Mouse (Mus musculus): ENCODE measurements around the gene Hpn.

Hpn gene

GRCm38 (mm10) chr7:31115182-31115581 is at the start of gene Hpn:
Hpn (minus strand) TSS chr7:31115290.
- in situ Hi-C loops (cut with MboI; ENCODE audit: low pct_unique_long_range_greater_than_20kb in 1 of 2, low sequenced_read_pairs in 2 of 2, unreplicated experiment in 1 of 2) = no loop called here

DNA sequence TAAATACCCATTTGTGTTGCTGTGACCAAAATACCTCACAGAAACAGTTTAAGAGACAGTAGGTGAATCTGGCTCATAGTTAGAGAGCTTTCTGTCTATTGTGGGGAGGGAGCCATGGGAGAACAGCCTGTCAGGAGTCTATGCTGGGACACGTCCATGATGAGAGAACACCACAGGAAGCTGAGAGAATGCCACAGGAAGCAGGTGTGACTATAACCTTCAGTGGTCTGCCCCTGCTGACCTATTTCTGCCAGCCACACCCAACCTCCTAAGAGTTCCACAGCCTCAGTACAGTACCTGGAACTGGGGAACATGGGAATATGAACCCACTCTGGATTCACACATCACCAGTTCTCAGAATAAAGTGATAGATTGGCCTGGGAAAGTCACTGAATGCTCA is 49.7 kb upstream of the Hpn start:
- in situ Hi-C loops (cut with MboI; ENCODE audit: low pct_unique_long_range_greater_than_20kb in 1 of 2, low sequenced_read_pairs in 2 of 2, unreplicated experiment in 1 of 2) = no loop called here

- in situ Hi-C loops (cut with MboI; ENCODE audit: low pct_unique_long_range_greater_than_20kb in 1 of 2, low sequenced_read_pairs in 2 of 2, unreplicated experiment in 1 of 2) = no loop called here
Measured at GRCm38 (mm10) chr7:31163666-31164577, 48.8 kb upstream of the Hpn start.

- in situ Hi-C loops (cut with MboI; ENCODE audit: low pct_unique_long_range_greater_than_20kb in 1 of 2, low sequenced_read_pairs in 2 of 2, unreplicated experiment in 1 of 2) = no loop called here
Measured at GRCm38 (mm10) chr7:31162324-31162723, 47.2 kb upstream of the Hpn start.

DNA sequence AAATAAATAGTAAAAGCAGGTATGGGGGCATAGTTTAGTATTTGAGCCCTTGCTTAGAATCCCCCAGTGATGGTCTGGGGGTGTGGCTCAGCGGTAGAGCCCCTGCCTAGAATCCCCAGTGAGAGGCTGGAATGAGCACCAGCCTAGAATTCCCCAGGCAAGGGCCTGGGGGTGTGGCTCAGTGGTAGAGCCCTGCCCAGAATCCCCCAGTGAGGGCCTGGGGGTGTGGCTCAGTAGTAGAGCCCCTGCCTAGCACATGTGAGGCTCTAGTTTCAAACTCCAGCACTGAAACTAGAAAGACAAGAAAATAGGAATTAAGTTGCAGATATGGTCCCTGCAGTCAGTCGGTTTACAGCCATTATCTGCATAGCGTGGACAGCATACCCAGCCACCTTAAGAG is 46.7 kb upstream of the Hpn start:
- in situ Hi-C loops (cut with MboI; ENCODE audit: low pct_unique_long_range_greater_than_20kb in 1 of 2, low sequenced_read_pairs in 2 of 2, unreplicated experiment in 1 of 2) = no loop called here

DNA sequence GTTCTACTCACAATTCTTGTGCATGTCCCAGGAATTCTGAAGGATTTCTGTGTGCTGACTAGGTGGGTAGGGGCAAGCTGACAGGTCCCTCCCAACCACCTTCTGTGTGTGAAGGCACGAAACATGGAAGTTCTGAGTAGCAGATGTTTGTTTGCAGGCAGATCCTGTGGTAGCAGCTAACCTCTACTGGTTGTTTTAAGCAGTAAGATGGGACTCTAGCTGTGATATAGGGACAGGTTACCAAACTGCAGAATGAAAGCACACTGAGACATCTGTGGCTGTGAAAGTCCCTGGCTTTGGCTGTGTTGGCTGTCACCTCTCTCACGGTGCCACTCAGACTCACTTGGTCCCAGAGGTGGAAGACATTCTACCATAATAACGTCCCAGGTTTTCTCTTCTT is 46.2 kb upstream of the Hpn start:
- in situ Hi-C loops (cut with MboI; ENCODE audit: low pct_unique_long_range_greater_than_20kb in 1 of 2, low sequenced_read_pairs in 2 of 2, unreplicated experiment in 1 of 2) = no loop called here

DNA sequence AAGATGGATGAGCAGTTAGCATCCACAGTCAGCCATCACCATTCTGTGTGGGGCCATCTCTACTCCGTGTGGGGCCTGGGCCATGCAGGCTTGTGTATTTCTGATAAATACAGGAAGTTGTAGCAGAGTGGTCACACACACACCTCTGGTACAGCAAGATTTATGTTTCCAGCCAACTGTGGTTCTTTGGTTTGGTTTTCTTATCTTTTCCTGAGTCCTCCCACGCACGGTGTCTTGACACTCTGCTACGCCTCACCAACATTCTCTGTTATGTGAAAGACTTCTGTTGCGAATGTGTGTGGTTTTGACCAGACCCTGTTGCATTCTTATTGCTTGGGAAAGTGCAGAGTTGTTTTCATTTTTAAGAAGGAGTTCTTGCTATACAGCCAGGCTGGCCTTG is 45.7 kb upstream of the Hpn start:
- in situ Hi-C loops (cut with MboI; ENCODE audit: low pct_unique_long_range_greater_than_20kb in 1 of 2, low sequenced_read_pairs in 2 of 2, unreplicated experiment in 1 of 2) = no loop called here

- in situ Hi-C loops (cut with MboI; ENCODE audit: low pct_unique_long_range_greater_than_20kb in 1 of 2, low sequenced_read_pairs in 2 of 2, unreplicated experiment in 1 of 2) = no loop called here
Measured at GRCm38 (mm10) chr7:31156034-31156928, 41.2 kb upstream of the Hpn start.

- in situ Hi-C loops (cut with MboI; ENCODE audit: low pct_unique_long_range_greater_than_20kb in 1 of 2, low sequenced_read_pairs in 2 of 2, unreplicated experiment in 1 of 2) = no loop called here
Measured at GRCm38 (mm10) chr7:31155296-31156033, 40.4 kb upstream of the Hpn start, which contains the start of gene Gramd1a. Gramd1a (minus strand) TSS chr7:31155896.

DNA sequence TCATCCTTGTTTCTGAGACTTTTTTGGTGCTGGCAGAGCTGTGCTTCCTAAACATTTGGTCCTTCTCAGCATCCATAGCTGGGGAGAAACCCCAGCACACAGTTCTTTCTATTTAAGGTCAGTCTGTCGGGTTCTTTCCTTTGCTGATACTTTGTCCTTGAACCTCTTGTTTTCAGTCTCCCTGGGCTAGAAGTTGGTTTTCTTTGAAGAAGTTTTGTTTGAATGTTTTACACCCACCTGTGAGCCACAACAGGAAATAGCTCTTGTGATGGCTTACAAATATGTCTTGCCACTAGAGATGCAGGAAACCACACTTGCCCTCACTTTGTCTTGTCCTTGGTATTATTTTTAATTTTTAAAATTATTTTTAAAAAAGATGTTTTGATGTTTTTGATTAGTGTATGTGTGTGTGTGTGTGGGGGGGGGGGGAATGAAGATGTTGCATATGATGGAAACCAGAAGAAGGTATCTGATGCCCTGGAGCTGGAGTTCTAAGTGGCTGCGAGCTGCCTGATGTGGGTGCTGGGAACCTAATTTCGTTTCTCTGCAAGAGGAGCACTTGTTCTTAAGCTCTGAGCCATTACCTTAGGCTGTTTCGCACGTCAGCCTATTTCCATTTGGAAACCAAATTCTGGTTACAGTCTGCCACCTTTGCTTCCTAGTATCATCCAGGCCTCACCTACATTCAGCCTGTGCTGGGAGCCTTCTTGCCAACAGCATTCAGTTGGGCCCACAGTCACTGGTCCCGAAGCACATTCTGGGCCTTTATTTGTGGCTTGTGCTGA is 38.6 kb upstream of the Hpn start:
- in situ Hi-C loops (cut with MboI; ENCODE audit: low pct_unique_long_range_greater_than_20kb in 1 of 2, low sequenced_read_pairs in 2 of 2, unreplicated experiment in 1 of 2) = no loop called here

GRCm38 (mm10) chr7:31151301-31152241 is 36.5 kb upstream of the Hpn start:
- in situ Hi-C loops (cut with MboI; ENCODE audit: low pct_unique_long_range_greater_than_20kb in 1 of 2, low sequenced_read_pairs in 2 of 2, unreplicated experiment in 1 of 2) = no loop called here

- in situ Hi-C loops (cut with MboI; ENCODE audit: low pct_unique_long_range_greater_than_20kb in 1 of 2, low sequenced_read_pairs in 2 of 2, unreplicated experiment in 1 of 2) = no loop called here
Measured at GRCm38 (mm10) chr7:31150566-31151300, 35.6 kb upstream of the Hpn start.

DNA sequence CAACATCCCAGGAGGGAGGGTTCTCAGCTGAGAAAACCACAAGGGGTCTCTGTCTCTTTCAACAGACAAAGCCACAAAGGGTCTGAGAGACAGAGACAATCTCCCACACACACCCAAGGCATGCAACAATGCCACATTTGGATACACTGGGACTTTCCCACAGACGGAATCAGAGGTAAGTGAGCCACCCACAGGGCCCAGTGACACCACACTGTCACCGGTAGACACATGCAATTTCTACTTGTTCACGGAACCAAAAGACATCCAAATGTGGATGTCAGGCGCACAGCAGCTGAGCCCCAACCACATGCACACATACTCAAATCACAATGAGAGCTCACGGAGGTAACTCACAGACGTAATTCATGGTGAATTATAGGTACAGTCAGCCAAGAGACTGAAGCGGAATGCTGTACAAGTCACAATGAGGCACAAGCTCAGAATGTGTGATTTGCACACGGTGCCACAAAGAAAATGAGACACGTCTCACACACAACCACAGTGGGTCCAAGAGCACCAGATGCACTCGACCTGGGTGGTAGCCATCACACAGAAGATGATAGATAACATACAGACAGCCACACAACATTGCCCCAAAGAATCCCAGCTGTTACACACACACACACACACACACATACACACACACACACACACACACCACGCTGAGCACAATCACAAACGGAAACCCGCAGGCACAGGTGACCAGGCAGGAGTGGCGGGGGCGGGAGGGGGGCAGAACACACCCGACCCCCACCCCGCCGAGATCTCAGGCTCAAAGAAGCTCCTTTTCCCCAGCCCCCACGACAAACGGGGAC is 34.9 kb upstream of the Hpn start:
- in situ Hi-C loops (cut with MboI; ENCODE audit: low pct_unique_long_range_greater_than_20kb in 1 of 2, low sequenced_read_pairs in 2 of 2, unreplicated experiment in 1 of 2) = no loop called here

- in situ Hi-C loops (cut with MboI; ENCODE audit: low pct_unique_long_range_greater_than_20kb in 1 of 2, low sequenced_read_pairs in 2 of 2, unreplicated experiment in 1 of 2) = no loop called here
Measured at GRCm38 (mm10) chr7:31149271-31149670, 34.2 kb upstream of the Hpn start.

GRCm38 (mm10) chr7:31148756-31149155 is 33.7 kb upstream of the Hpn start:
- in situ Hi-C loops (cut with MboI; ENCODE audit: low pct_unique_long_range_greater_than_20kb in 1 of 2, low sequenced_read_pairs in 2 of 2, unreplicated experiment in 1 of 2) = no loop called here

DNA sequence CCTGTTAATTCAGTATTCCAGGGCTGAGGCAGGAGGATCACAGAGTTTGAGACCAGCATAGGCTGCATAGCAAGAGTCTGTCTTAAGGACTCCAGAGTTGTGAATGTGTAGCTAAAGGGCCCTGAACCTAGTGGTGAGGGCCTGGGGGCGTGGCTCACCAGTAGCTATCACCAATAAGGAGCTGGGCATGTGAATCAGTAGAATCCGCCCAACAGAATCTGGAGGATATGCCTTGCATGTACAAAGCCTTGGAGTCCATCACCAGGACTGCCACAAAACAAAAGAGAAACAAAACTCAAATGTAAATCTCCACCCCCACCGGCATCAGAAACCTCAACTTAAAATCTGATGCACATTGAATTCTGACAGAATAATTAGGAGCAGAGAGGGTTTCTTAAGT is 33.0 kb upstream of the Hpn start:
- in situ Hi-C loops (cut with MboI; ENCODE audit: low pct_unique_long_range_greater_than_20kb in 1 of 2, low sequenced_read_pairs in 2 of 2, unreplicated experiment in 1 of 2) = no loop called here

Data from mouse embryonic stem cell (cell line).